Mouse (Mus musculus) CH12.LX (cell line): ENCODE results near the gene Wnt5a. TPM values are rescaled to one million over a fixed set of nuclear protein-coding genes. Genes with fewer than 3 reads are reported as not detected.

ENCODE experiments used
- DNase-seq: peaks from one replicate; pipeline ENCODE4 v3.0.0-alpha.2; 2013; ENCODE audit errors: extremely low read depth
- H3K27ac ChIP-seq: 2 replicates; pipeline ENCODE4 v1.5.1; 2012; ENCODE audit warnings: low read depth, mild to moderate bottlenecking, control low read depth, moderate library complexity; ENCODE audit not compliant: insufficient read depth
- H3K27me3 ChIP-seq: replicated peaks from 2 replicates; pipeline ENCODE3; 2012; ENCODE audit warnings: inconsistent platforms
- H3K36me3 ChIP-seq, 2 experiments: replicated peaks in 1 of 2; 2 replicates each; pipeline versions ENCODE3 to v1.6.1; 2012; ENCODE audit warnings: inconsistent platforms in 1 of 2, low read length in 1 of 2, mild to moderate bottlenecking in 1 of 2, mixed read lengths in 1 of 2, moderate library complexity in 1 of 2; ENCODE audit not compliant: control insufficient read depth in 1 of 2, insufficient read depth in 1 of 2
- H3K4me1 ChIP-seq, 2 experiments: 2 replicates each; pipeline ENCODE4 v1.6.1; 2012; ENCODE audit warnings: inconsistent platforms in 1 of 2, moderate library complexity in 1 of 2; ENCODE audit not compliant: insufficient read depth in 2 of 2, control insufficient read depth in 1 of 2
- H3K4me2 ChIP-seq: 2 replicates; pipeline ENCODE4 v1.6.1; 2012; ENCODE audit warnings: low read depth, mild to moderate bottlenecking, control low read depth; ENCODE audit not compliant: poor library complexity, insufficient read depth, severe bottlenecking
- H3K4me3 ChIP-seq, 3 experiments: fragments of 150-350 bp in 1 of 3; sonication (generic) in 1 of 3; replicated peaks in 1 of 3; 2 replicates each; pipeline versions ENCODE3 to v1.5.1; 2011 to 2012; ENCODE audit warnings: low read depth in 2 of 3, low read length in 2 of 3, mild to moderate bottlenecking in 2 of 3, moderate library complexity in 2 of 3, control low read depth in 1 of 3, improper control_type of control experiment in 1 of 3, inconsistent platforms in 1 of 3, mixed read lengths in 1 of 3; ENCODE audit not compliant: poor library complexity in 1 of 3
- H3K79me2 ChIP-seq: replicated peaks from 2 replicates; pipeline ENCODE4 v1.6.1; 2012; ENCODE audit warnings: mild to moderate bottlenecking, moderate library complexity; ENCODE audit not compliant: control insufficient read depth, poor library complexity, insufficient read depth, severe bottlenecking; ENCODE audit errors: extremely low read depth
- H3K9ac ChIP-seq: 2 replicates; pipeline ENCODE4 v1.6.1; 2012; ENCODE audit warnings: low read depth, mild to moderate bottlenecking, control low read depth, moderate library complexity; ENCODE audit not compliant: insufficient read depth
- H3K9me3 ChIP-seq: replicated peaks from 2 replicates; pipeline ENCODE3; 2012; ENCODE audit warnings: low read length, inconsistent platforms, mixed read lengths
- CHD1 ChIP-seq: IDR thresholded peaks from 2 replicates; pipeline ENCODE4 v1.6.1; 2012; ENCODE audit warnings: low read depth, low read length, improper control_type of control experiment, inconsistent platforms
- CHD2 ChIP-seq: IDR thresholded peaks from 2 replicates; pipeline ENCODE4 v1.6.1; 2011; ENCODE audit warnings: low read length, improper control_type of control experiment
- CTCF ChIP-seq, 2 experiments: IDR thresholded peaks in 1 of 2; conservative IDR thresholded peaks in 1 of 2; 2 replicates each; pipeline ENCODE4 v1.5.1; 2011 to 2012; ENCODE audit warnings: low read depth in 2 of 2, low read length in 2 of 2, improper control_type of control experiment in 1 of 2, inconsistent platforms in 1 of 2, mild to moderate bottlenecking in 1 of 2, moderate library complexity in 1 of 2
- E2F4 ChIP-seq: IDR thresholded peaks from 2 replicates; pipeline ENCODE4 v1.6.1; 2011; ENCODE audit warnings: low read depth, low read length, improper control_type of control experiment; ENCODE audit not compliant: insufficient replicate concordance
- EP300 ChIP-seq: IDR thresholded peaks from 2 replicates; pipeline ENCODE4 v1.6.1; 2011; ENCODE audit warnings: low read length, improper control_type of control experiment
- JUN ChIP-seq: IDR thresholded peaks from 2 replicates; pipeline ENCODE4 v1.6.1; 2011; ENCODE audit warnings: low read depth, mild to moderate bottlenecking, low read length, improper control_type of control experiment, moderate library complexity; ENCODE audit not compliant: insufficient read depth
- JUND ChIP-seq: conservative IDR thresholded peaks from 2 replicates; pipeline ENCODE4 v1.6.1; 2011; ENCODE audit warnings: low read depth, low read length, improper control_type of control experiment
- MAFK ChIP-seq: IDR thresholded peaks from 2 replicates; pipeline ENCODE4 v1.6.1; 2011; ENCODE audit warnings: low read length, improper control_type of control experiment; ENCODE audit not compliant: insufficient replicate concordance
- MAX ChIP-seq: IDR thresholded peaks from 2 replicates; pipeline ENCODE4 v1.6.1; 2011; ENCODE audit warnings: low read length, improper control_type of control experiment
- MAZ ChIP-seq: IDR thresholded peaks from 2 replicates; pipeline ENCODE4 v1.6.1; 2012; ENCODE audit warnings: low read depth, mild to moderate bottlenecking, inconsistent platforms, low read length, improper control_type of control experiment, moderate library complexity
- MXI1 ChIP-seq: IDR thresholded peaks from 2 replicates; pipeline ENCODE4 v1.6.1; 2011; ENCODE audit warnings: mild to moderate bottlenecking, low read depth, low read length, improper control_type of control experiment
- MYC ChIP-seq: IDR thresholded peaks from 2 replicates; pipeline ENCODE4 v1.6.1; 2011; ENCODE audit warnings: low read depth, mild to moderate bottlenecking, improper control_type of control experiment, low read length
- PAX5 ChIP-seq: IDR thresholded peaks from 2 replicates; pipeline ENCODE4 v1.6.1; 2012; ENCODE audit warnings: low read length, inconsistent platforms, mixed read lengths
- POLR2A ChIP-seq: IDR thresholded peaks from 2 replicates; pipeline ENCODE4 v1.6.1; 2011; ENCODE audit warnings: low read depth, mild to moderate bottlenecking, improper control_type of control experiment, low read length
- POLR2AphosphoS2 ChIP-seq: IDR thresholded peaks from 2 replicates; pipeline ENCODE4 v1.6.1; 2011; ENCODE audit warnings: low read depth, low read length, improper control_type of control experiment
- RAD21 ChIP-seq: IDR thresholded peaks from 2 replicates; pipeline ENCODE4 v1.6.1; 2011; ENCODE audit warnings: low read depth, mild to moderate bottlenecking, low read length, improper control_type of control experiment, moderate library complexity
- SIN3A ChIP-seq: IDR thresholded peaks from 2 replicates; pipeline ENCODE4 v1.6.1; 2012; ENCODE audit warnings: low read length, improper control_type of control experiment, inconsistent platforms
- SMC3 ChIP-seq: IDR thresholded peaks from 2 replicates; pipeline ENCODE4 v1.6.1; 2011; ENCODE audit warnings: low read depth, low read length, improper control_type of control experiment
- TBP ChIP-seq: conservative IDR thresholded peaks from 2 replicates; pipeline ENCODE4 v1.6.1; 2011; ENCODE audit warnings: low read depth, low read length, improper control_type of control experiment
- ZC3H11A ChIP-seq: IDR thresholded peaks from 2 replicates; pipeline ENCODE4 v1.6.1; 2012; ENCODE audit warnings: low read depth, mild to moderate bottlenecking, inconsistent platforms, low read length, improper control_type of control experiment
- ZKSCAN1 ChIP-seq: IDR thresholded peaks from 2 replicates; pipeline ENCODE4 v1.6.1; 2012; ENCODE audit warnings: low read depth, inconsistent platforms, low read length, improper control_type of control experiment, borderline replicate concordance
- ZMIZ1 ChIP-seq: IDR thresholded peaks from 2 replicates; pipeline ENCODE4 v1.6.1; 2012; ENCODE audit warnings: low read depth, mild to moderate bottlenecking, inconsistent platforms, low read length, improper control_type of control experiment
- ZNF384 ChIP-seq: IDR thresholded peaks from 2 replicates; pipeline ENCODE4 v1.6.1; 2012; ENCODE audit warnings: low read depth, low read length, improper control_type of control experiment, inconsistent platforms
- dilution Hi-C: fragments of 300-500 bp; cut with MboI; formaldehyde crosslinking; loops from 2 replicates; pipeline ENCODE4 v1.14.3; 2020; ENCODE audit warnings: low sequenced_read_pairs; ENCODE audit not compliant: extremely low pct_unique_long_range_greater_than_20kb, extremely low pct_ligation_motif_present
- in situ Hi-C: fragments of 300-500 bp; cut with MboI; formaldehyde crosslinking; loops from 3 replicates; pipeline ENCODE4 v1.14.3; 2019; ENCODE audit warnings: low sequenced_read_pairs, low pct_ligation_motif_present, low pct_unique_long_range_greater_than_20kb, mixed read lengths
- polyA plus RNA-seq: library from polyadenylated mRNA; unstranded; fragments of >175 nt; gene quantifications from 2 replicates; pipeline ENCODE4 v1.2.1, GENCODE M21; 2012; ENCODE audit warnings: low read depth; ENCODE audit not compliant: insufficient read length
- total RNA-seq, 2 experiments: library from RNA; depleted of rRNA; stranded (reverse); fragments of 300-350 nt in 1 of 2; fragments of >200 nt in 1 of 2; gene quantifications; 2 replicates each; pipeline ENCODE4 v1.2.3; 2012 to 2014

Gene Wnt5a
- total and polyA plus RNA-seq, 3 experiments = not detected

GRCm38 (mm10) chr14:28457428-28457827 is 47.1 kb upstream of the Wnt5a start:
- Histone ChIP-seq H3K79me2 (no peaks in the 10 kb centered on the region), H3K9ac (no peak overlapping the region), H3K4me2 (no peak overlapping the region), H3K27ac (no peak overlapping the region), H3K27me3 (no peaks in the 10 kb centered on the region), H3K36me3 (no peaks in the 10 kb centered on the region), H3K4me1 (no peaks in the 10 kb centered on the region), H3K4me3 (no peak overlapping the region), H3K9me3 (peaks cover 90% of the 10 kb centered on the region)
- dilution Hi-C loops = no loop called here
- DNase-seq = no peak
- in situ Hi-C loops = no loop called here
- no peak for TF ChIP-seq POLR2A
- no peak for TF ChIP-seq JUN
- no peak for TF ChIP-seq PAX5
- no peak for TF ChIP-seq RAD21
- no peak for TF ChIP-seq MXI1
- no peak for TF ChIP-seq ZKSCAN1
- TF ChIP-seq JUND = no peak
- TF ChIP-seq SMC3 = no peak
- TF ChIP-seq, all 38 proteins: peak for 0

GRCm38 (mm10) chr14:28467956-28468355 is 36.6 kb upstream of the Wnt5a start:
- TF ChIP-seq POLR2AphosphoS2 = no peak
- TF ChIP-seq PAX5 = no peak
- TF ChIP-seq CHD2 = no peak
- no peak for TF ChIP-seq JUN
- no peak for TF ChIP-seq MAFK
- no peak for TF ChIP-seq POLR2A
- no peak for TF ChIP-seq CHD1
- TF ChIP-seq ZMIZ1 = no peak
- TF ChIP-seq MAZ = no peak
- no peak for TF ChIP-seq EP300
- no peak for TF ChIP-seq SIN3A
- no peak for TF ChIP-seq JUND
- TF ChIP-seq ZC3H11A = no peak
- TF ChIP-seq ZNF384 = no peak
- no peak for TF ChIP-seq MAX
- TF ChIP-seq MYC = no peak
- TF ChIP-seq MXI1 = no peak
- no peak for TF ChIP-seq TBP
- TF ChIP-seq CTCF (conservative IDR thresholded peaks at IDR 0.05 in 1 of 2, IDR thresholded peaks at IDR 0.05 in 1 of 2; ENCODE audit: low read depth in 2 of 2, low read length in 2 of 2) = no peak
- TF ChIP-seq E2F4 = no peak
- dilution Hi-C loops = no loop called here

More at GRCm38 (mm10) chr14:28467956-28468355, 36.6 kb upstream of the Wnt5a start:
- Histone ChIP-seq H3K9me3 (peaks cover 78% of the 10 kb centered on the region), H3K27me3 (no peaks in the 10 kb centered on the region), H3K36me3 (no peaks in the 10 kb centered on the region), H3K9ac (no peak overlapping the region), H3K4me2 (no peak overlapping the region), H3K79me2 (no peaks in the 10 kb centered on the region), H3K4me3 (no peak overlapping the region), H3K4me1 (no peaks in the 10 kb centered on the region), H3K27ac (no peak overlapping the region)
- in situ Hi-C loops = no loop called here
- no peak for DNase-seq
